Mouse (Mus musculus) intestine, postnatal 0 days (tissue): Measurements from ENCODE around the gene Negr1. TPM values are rescaled to one million over a fixed set of nuclear protein-coding genes. Genes with fewer than 3 reads are reported as not detected.

ENCODE experiments used
- ATAC-seq: fragments of 200-750 bp; cut with Nextera tagmentation; 2 replicates; pipeline ENCODE4 v1.8.0; 2017; ENCODE audit warnings: mild to moderate bottlenecking, moderate TSS enrichment, moderate library complexity
- H3K27ac ChIP-seq: fragments of 300-500 bp; sonication (generic); 2 replicates; pipeline ENCODE4 v1.5.1; 2014; ENCODE audit warnings: mild to moderate bottlenecking, low read depth, low read length, moderate library complexity
- H3K27me3 ChIP-seq: fragments of 300-500 bp; sonication (generic); replicated peaks from 2 replicates; pipeline ENCODE4 v1.6.1; 2014; ENCODE audit warnings: low read length, mixed read lengths; ENCODE audit not compliant: control insufficient read depth, insufficient read depth
- H3K36me3 ChIP-seq: fragments of 300-500 bp; sonication (generic); 2 replicates; pipeline ENCODE4 v1.6.1; 2014; ENCODE audit warnings: mild to moderate bottlenecking, moderate library complexity; ENCODE audit not compliant: control insufficient read depth, insufficient read depth
- H3K4me1 ChIP-seq: fragments of 300-500 bp; sonication (generic); replicated peaks from 2 replicates; pipeline ENCODE4 v1.6.1; 2014; ENCODE audit warnings: antibody characterized with exemption, low read length, mixed read lengths; ENCODE audit not compliant: control insufficient read depth, insufficient read depth
- H3K4me2 ChIP-seq: fragments of 300-500 bp; sonication (generic); replicated peaks from 2 replicates; pipeline ENCODE4 v1.6.1; 2014; ENCODE audit warnings: low read depth, mild to moderate bottlenecking, moderate library complexity
- H3K4me3 ChIP-seq: fragments of 300-500 bp; sonication (generic); 2 replicates; pipeline ENCODE4 v1.5.1; 2014; ENCODE audit warnings: low read depth, low read length
- H3K9ac ChIP-seq: fragments of 300-500 bp; sonication (generic); 2 replicates; pipeline ENCODE4 v1.6.1; 2014; ENCODE audit warnings: mild to moderate bottlenecking, low read depth, low read length
- H3K9me3 ChIP-seq: fragments of 300-500 bp; sonication (generic); 2 replicates; pipeline ENCODE4 v1.6.1; 2016; ENCODE audit warnings: mixed run types; ENCODE audit not compliant: control insufficient read depth
- CTCF ChIP-seq: sonication (generic); IDR thresholded peaks from 2 replicates; pipeline ENCODE4 v1.5.1; 2016; ENCODE audit warnings: low read depth, mild to moderate bottlenecking, control low read depth, antibody characterized with exemption, moderate library complexity
- WGBS: fragments of 180-500 bp; shearing (Covaris S2); extraction: QIAGEN DNeasy Blood & Tissue Kit; methylation state at CpG from one replicate; pipeline ENCODE4 v1.1.7; 2014; 5-methylcytosine and 5-hydroxymethylcytosine counted together
- polyA plus RNA-seq: library from polyadenylated mRNA; unstranded; fragments of >200 nt; fragmentation: Nextera tagmentation; extraction: Ambion mirVana; gene quantifications from 2 replicates; pipeline ENCODE4 v1.2.1, GENCODE M21; 2015

The Negr1 gene
- polyA plus RNA-seq, 1 experiment from 2014 or later, result 2.0 TPM

DNA sequence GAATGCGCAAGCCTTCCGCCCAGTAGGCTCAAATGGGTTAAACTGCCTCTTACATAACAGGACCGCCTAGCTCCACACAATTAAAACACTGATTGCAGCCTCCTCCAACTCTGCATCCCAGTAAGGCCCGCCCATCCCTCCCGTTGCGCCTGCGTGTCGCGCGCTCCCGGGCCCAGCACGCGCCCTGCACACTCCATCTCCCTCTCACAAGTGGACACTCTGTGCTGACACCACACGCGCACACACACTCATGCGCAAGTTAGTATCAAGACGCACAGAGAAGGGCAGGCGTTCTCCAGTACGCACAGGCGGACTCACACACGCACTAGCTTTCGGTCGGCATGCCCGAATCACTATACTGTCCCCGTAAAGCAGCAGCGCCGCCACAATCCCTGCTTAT, 828 bp upstream of the Negr1 start:
- TF ChIP-seq CTCF, result no peak
- H3K27me3 ChIP-seq, result peaks cover 34% of the 10 kb centered on the region
- peak; percentile 53; the same call in 1 of the 2 replicates for ATAC-seq
- H3K9me3 ChIP-seq, result no peaks in the 10 kb centered on the region
- H3K36me3 ChIP-seq, result no peaks in the 10 kb centered on the region
- H3K4me3 ChIP-seq, result peak overlapping the region; percentile 35
- WGBS, result under 1% methylated on average over 27 of the region's 27 CpGs
- no peak overlapping the region for H3K27ac ChIP-seq
- peak overlapping the region; percentile 68 for H3K4me2 ChIP-seq
- no peaks in the 10 kb centered on the region for H3K4me1 ChIP-seq
- no peak overlapping the region for H3K9ac ChIP-seq

GRCm38 (mm10) chr3:156562424-156562785, 811 bp downstream of the Negr1 start:
- Histone ChIP-seq H3K9ac (no peak overlapping the region; the same call in 1 of the 2 replicates), H3K4me2 (peak overlapping the region; percentile 79), H3K27ac (no peak overlapping the region), H3K9me3 (no peaks in the 10 kb centered on the region), H3K36me3 (no peaks in the 10 kb centered on the region), H3K27me3 (peaks cover 34% of the 10 kb centered on the region), H3K4me1 (no peaks in the 10 kb centered on the region), H3K4me3 (peak overlapping the region; percentile 45)
- no peak for ATAC-seq
- under 1% methylated on average over 10 of the region's 10 CpGs for WGBS
- no peak for TF ChIP-seq CTCF

DNA sequence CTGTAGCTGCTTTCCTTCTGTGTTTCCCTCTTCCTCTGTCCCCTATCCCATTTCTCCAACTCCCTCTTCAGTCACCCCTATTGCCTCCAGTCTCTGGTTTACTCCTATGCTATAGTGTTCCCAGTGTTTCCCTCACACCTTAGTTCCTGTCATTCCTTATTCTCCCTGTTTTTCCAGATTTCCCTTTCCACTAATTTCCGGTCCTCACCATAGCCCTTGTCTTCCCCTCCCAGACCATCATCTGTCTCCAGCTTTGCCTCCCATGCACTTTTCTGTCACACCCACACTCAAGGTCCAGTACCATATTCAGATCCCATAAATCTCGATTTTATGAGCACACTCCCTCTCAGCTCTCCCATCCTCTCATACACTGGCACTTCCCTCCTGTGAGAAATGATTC, 1.2 kb downstream of the Negr1 start:
- ATAC-seq, result no peak
- H3K4me1 ChIP-seq, result no peaks in the 10 kb centered on the region
- no peak overlapping the region for H3K4me3 ChIP-seq
- H3K4me2 ChIP-seq, result peak overlapping the region; percentile 79; the same call in 1 of the 2 replicates
- no peak overlapping the region for H3K27ac ChIP-seq
- peaks cover 34% of the 10 kb centered on the region for H3K27me3 ChIP-seq
- H3K9ac ChIP-seq, result no peak overlapping the region
- H3K36me3 ChIP-seq, result no peaks in the 10 kb centered on the region
- no peaks in the 10 kb centered on the region for H3K9me3 ChIP-seq
- TF ChIP-seq CTCF, result no peak
- WGBS, result 37% methylated on average over 2 of the region's 2 CpGs

DNA sequence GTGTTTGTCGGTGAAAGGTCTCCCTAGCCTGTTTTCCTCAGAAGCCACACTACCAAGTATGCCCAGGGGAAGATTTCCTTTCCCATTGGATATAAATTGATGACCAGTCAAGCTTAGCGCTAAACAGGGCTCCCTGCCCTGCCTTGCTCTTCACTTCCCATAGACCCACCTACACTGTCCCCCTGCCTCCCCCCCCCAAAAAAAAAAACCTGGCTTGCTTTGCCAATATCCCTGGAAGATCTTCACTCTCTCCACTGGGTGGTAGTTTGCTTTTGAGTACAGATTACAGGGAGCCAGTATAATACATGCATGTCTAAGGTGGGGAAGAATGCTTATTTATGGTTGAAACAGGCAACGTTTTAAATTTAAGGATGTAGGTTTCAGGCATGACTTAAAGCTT, 1.8 kb downstream of the Negr1 start:
- Histone ChIP-seq H3K9ac (no peak overlapping the region), H3K4me3 (no peak overlapping the region), H3K36me3 (no peaks in the 10 kb centered on the region), H3K4me2 (no peak overlapping the region), H3K27me3 (peaks cover 34% of the 10 kb centered on the region), H3K4me1 (no peaks in the 10 kb centered on the region), H3K27ac (no peak overlapping the region), H3K9me3 (no peaks in the 10 kb centered on the region)
- 20% methylated on average over 3 of the region's 3 CpGs for WGBS
- TF ChIP-seq CTCF, result no peak
- no peak for ATAC-seq

GRCm38 (mm10) chr3:156573465-156573864, 11.9 kb downstream of the Negr1 start:
- no peak for TF ChIP-seq CTCF
- no peak for ATAC-seq
- Histone ChIP-seq H3K4me1 (no peaks in the 10 kb centered on the region), H3K9ac (no peak overlapping the region), H3K4me3 (no peak overlapping the region), H3K27me3 (no peaks in the 10 kb centered on the region), H3K9me3 (no peaks in the 10 kb centered on the region), H3K27ac (no peak overlapping the region), H3K36me3 (no peaks in the 10 kb centered on the region), H3K4me2 (no peak overlapping the region)
- 38% methylated on average over 2 of the region's 2 CpGs for WGBS

DNA sequence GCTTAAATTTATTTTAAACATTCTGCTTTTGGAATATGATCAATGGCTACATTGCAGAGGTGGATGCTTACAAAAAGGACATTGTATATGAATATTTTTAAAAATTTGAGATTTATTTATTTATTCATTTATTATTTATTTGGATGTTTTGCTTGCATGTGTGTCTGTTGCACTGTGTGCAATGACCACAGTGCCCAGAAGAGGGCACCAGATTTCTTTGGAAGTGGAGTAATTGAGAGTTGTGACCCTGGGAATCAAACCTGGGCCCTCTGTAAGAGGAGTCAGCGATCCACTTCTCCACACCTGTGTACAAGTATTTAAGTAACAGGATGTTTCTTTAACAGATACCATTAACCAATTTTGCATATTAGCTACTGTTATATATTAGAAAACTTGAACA, 14.7 kb downstream of the Negr1 start:
- H3K4me3 ChIP-seq, result no peak overlapping the region
- H3K4me1 ChIP-seq, result no peaks in the 10 kb centered on the region
- H3K27me3 ChIP-seq, result no peaks in the 10 kb centered on the region
- H3K4me2 ChIP-seq, result no peak overlapping the region
- no peak for ATAC-seq
- peak; percentile 22; the same call in 1 of the 2 replicates for TF ChIP-seq CTCF
- H3K36me3 ChIP-seq, result no peaks in the 10 kb centered on the region
- no peaks in the 10 kb centered on the region for H3K9me3 ChIP-seq
- no peak overlapping the region for H3K27ac ChIP-seq
- H3K9ac ChIP-seq, result no peak overlapping the region
- 88% methylated on average over 1 of the region's 1 CpGs for WGBS

GRCm38 (mm10) chr3:156590612-156591011, 29.0 kb downstream of the Negr1 start:
- Histone ChIP-seq H3K4me1 (no peaks in the 10 kb centered on the region), H3K9me3 (no peaks in the 10 kb centered on the region), H3K4me2 (no peak overlapping the region), H3K27ac (no peak overlapping the region), H3K4me3 (no peak overlapping the region), H3K9ac (no peak overlapping the region), H3K36me3 (no peaks in the 10 kb centered on the region), H3K27me3 (no peaks in the 10 kb centered on the region)
- TF ChIP-seq CTCF, result no peak
- WGBS, result 91% methylated on average over 4 of the region's 4 CpGs
- ATAC-seq, result no peak
